Mouse (Mus musculus): ENCODE results near the gene Vezf1.

DNA sequence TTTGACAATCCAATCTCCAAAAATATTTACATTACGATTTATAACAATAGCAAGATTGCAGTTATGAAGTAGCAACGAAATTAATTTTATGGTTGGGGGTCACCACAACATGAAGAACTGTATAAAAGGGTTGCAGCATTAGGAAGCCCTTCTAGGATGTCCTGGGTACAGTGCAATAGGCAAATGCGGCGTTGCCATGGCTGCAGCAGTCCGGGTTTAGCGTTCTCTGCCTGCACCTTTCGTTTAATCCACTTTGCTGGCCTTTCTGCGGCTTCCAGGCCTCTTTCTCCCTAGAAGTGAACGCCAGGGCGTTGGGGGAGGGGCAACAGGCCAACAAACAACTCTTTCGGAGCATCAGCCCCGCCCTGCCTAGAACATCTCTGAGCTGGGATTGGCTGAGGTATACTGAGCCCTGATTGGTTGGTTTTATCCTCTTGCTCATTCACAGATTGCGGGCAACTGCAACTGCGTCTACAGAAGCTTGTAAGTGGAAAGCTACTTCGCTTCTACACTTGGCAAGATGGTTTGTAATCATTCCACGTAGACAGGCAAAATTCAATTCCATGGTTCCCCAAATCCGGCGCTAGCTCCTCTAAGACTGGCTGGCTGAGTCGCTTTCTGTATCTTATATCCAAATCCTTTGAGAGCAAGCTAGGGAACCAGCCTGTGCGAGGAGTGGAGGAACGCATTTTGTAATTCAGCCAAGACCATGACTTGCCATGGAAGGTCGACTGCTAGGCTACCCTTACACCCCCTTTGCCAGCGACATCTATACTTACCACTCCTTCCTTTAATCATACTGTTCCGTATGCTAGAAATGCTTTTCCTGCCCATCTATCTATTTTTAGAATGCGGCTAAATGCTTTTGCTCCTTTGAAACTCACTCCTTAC lies 18.9 kb downstream of the Vezf1 start:
- TF ChIP-seq TAL1 (IDR thresholded peaks at IDR 0.05; ENCODE audit: low read length), result no peak
- TF ChIP-seq GATA1 (IDR thresholded peaks at IDR 0.05; ENCODE audit: low read length), result no peak
